Mouse (Mus musculus): Measurements from ENCODE around the gene V1rd19.
"Not testable (repeated sequence)": the region's sequence is repeated elsewhere in the genome, so short reads cannot be mapped to it uniquely, and the experiment has no call there.

Gene V1rd19

GRCm38 (mm10) chr7:24001391-24001790 lies at the start of gene V1rd19:
V1rd19 (plus strand) TSS chr7:24001691.
- no peak for DNase-seq

- peak; percentile 24 for DNase-seq
Measured at GRCm38 (mm10) chr7:23968044-23968443, 33.4 kb upstream of the V1rd19 start.

DNA sequence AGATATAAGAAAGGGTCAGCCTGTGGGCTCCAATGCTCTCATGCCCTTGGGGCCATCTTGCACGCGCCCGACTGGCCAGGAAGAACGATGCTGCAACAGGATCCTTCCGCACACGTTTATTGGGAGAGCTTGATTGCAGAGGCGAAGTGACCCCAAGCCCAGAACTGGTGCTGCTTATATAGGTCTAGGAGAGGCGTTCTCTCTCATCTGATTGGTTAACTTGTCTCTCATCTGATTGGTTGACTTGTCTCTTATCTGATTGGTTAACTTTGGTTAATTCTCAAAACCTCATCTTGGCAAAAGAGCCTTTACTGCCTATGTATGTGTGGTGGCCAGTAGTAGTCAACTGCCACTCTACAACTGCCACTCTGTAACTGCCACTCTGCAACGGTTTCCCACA lies 27.2 kb upstream of the V1rd19 start, which contains the start of gene Vmn1r181:
Vmn1r181 (plus strand) TSS at position 301 of the 400 bp plus-strand sequence.
- not testable (repeated sequence) for DNase-seq

DNA sequence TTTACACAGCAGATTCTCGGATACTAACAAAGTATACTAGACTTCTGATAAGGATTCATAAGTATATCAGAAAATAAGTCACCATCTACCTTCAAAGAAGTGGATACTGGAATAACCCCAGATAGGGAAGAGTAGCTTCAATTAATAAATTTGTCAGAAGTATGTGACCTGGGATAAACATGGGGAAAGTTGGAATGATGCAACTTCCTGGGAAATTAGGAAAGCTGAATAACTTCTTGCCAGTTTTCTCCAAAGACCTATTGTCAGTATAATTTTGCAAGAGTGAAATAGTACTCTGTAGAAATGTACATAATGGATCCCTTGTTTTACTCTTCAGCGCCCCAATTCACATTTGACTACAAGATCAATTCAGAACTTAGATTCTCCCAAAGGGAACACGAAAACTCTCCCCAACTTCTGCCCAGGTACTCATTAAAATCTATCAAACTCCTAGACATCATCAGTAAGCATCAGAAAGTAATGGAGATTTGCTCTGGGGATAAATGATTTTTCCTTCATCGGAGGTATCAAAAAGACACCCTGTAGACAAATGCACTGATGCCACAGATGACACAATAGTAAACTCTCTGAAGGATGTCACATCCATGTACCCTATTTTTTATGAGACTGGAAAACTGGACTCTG lies 51.3 kb downstream of the V1rd19 start, which contains the start of gene Vmn1r183:
Vmn1r183 (plus strand) TSS at position 595 of the 645 bp plus-strand sequence.
- no peak for DNase-seq

Measured in lung, postnatal 10 days (tissue).